Mouse (Mus musculus): ENCODE measurements around the gene Cited2. TPM values are rescaled to one million over a fixed set of nuclear protein-coding genes. Genes with fewer than 3 reads are reported as not detected.

Gene Cited2
- polyA plus RNA-seq, 1 experiment from 2014 or later = 36.7 TPM

- H3K4me3 ChIP-seq = no peak overlapping the region
- no peaks in the 10 kb centered on the region for H3K36me3 ChIP-seq
- no peaks in the 10 kb centered on the region for H3K27me3 ChIP-seq (replicated peaks)
- no peaks in the 10 kb centered on the region for H3K9me3 ChIP-seq (replicated peaks)
- no peak overlapping the region for H3K9ac ChIP-seq
- ATAC-seq = no peak
- WGBS (ENCODE audit: insufficient replicate concordance) = 47% methylated on average over 7 of the region's 7 CpGs
- no peak overlapping the region for H3K27ac ChIP-seq
- H3K4me2 ChIP-seq = no peak overlapping the region
- no peaks in the 10 kb centered on the region for H3K4me1 ChIP-seq
Measured at GRCm38 (mm10) chr10:17697376-17698265, 25.4 kb upstream of the Cited2 start.

- H3K27me3 ChIP-seq (replicated peaks) = no peaks in the 10 kb centered on the region
- H3K27ac ChIP-seq = no peak overlapping the region
- H3K9ac ChIP-seq = no peak overlapping the region
- H3K4me1 ChIP-seq = peaks cover 8% of the 10 kb centered on the region; the same call in 1 of the 2 replicates
- no peak for ATAC-seq
- no peak overlapping the region for H3K4me2 ChIP-seq
- H3K36me3 ChIP-seq = no peaks in the 10 kb centered on the region
- H3K9me3 ChIP-seq (replicated peaks) = no peaks in the 10 kb centered on the region
- WGBS (ENCODE audit: insufficient replicate concordance) = 36% methylated on average over 4 of the region's 4 CpGs
- no peak overlapping the region for H3K4me3 ChIP-seq
Measured at GRCm38 (mm10) chr10:17705466-17705973, 17.5 kb upstream of the Cited2 start.

- no peak for ATAC-seq
- no peak overlapping the region for H3K9ac ChIP-seq
- peaks cover 6% of the 10 kb centered on the region; the same call in 1 of the 2 replicates for H3K4me1 ChIP-seq
- 81% methylated on average over 3 of the region's 3 CpGs for WGBS (ENCODE audit: insufficient replicate concordance)
- H3K4me2 ChIP-seq = no peak overlapping the region
- H3K9me3 ChIP-seq (replicated peaks) = no peaks in the 10 kb centered on the region
- no peak overlapping the region for H3K4me3 ChIP-seq
- H3K36me3 ChIP-seq = no peaks in the 10 kb centered on the region
- no peak overlapping the region for H3K27ac ChIP-seq
- no peaks in the 10 kb centered on the region for H3K27me3 ChIP-seq (replicated peaks)
Measured at GRCm38 (mm10) chr10:17710753-17711152, 12.3 kb upstream of the Cited2 start.

- Histone ChIP-seq H3K9ac (peak overlapping the region; percentile 15; the same call in 1 of the 2 replicates), H3K27ac (peak overlapping the region; percentile 75)
- 28% methylated on average over 4 of the region's 4 CpGs for whole genome bisulfite sequencing (ENCODE audit: insufficient replicate concordance)
Measured at GRCm38 (mm10) chr10:17719009-17719570, 3.9 kb upstream of the Cited2 start.

GRCm38 (mm10) chr10:17719646-17720045 lies 3.4 kb upstream of the Cited2 start:
- H3K9ac ChIP-seq = no peak overlapping the region

More at GRCm38 (mm10) chr10:17719009-17719570, 3.9 kb upstream of the Cited2 start:
- peak overlapping the region; percentile 21 for H3K4me2 ChIP-seq
- peaks cover 41% of the 10 kb centered on the region for H3K4me1 ChIP-seq
- no peaks in the 10 kb centered on the region for H3K9me3 ChIP-seq (replicated peaks)
- H3K4me3 ChIP-seq = no peak overlapping the region
- 0 out of 2 replicates have a peak, but pooled peaks cover 2% of the 10 kb centered on the region for H3K36me3 ChIP-seq
- ATAC-seq = peak; percentile 50
- no peaks in the 10 kb centered on the region for H3K27me3 ChIP-seq (replicated peaks)

GRCm38 (mm10) chr10:17720891-17721601 lies 2.0 kb upstream of the Cited2 start:
- peak overlapping the region; percentile 98 for H3K27ac ChIP-seq
- no peaks in the 10 kb centered on the region for H3K27me3 ChIP-seq (replicated peaks)
- peak overlapping the region; percentile 97 for H3K4me2 ChIP-seq
- H3K36me3 ChIP-seq = peaks cover 17% of the 10 kb centered on the region; the same call in 1 of the 2 replicates
- 34% methylated on average over 8 of the region's 8 CpGs for WGBS (ENCODE audit: insufficient replicate concordance)
- H3K4me1 ChIP-seq = peaks cover 58% of the 10 kb centered on the region
- peak overlapping the region; percentile 91 for H3K4me3 ChIP-seq
- no peaks in the 10 kb centered on the region for H3K9me3 ChIP-seq (replicated peaks)
- peak overlapping the region; percentile 76 for H3K9ac ChIP-seq
- ATAC-seq = no peak

More at GRCm38 (mm10) chr10:17719646-17720045, 3.4 kb upstream of the Cited2 start:
- Histone ChIP-seq H3K9me3 (replicated peaks) (no peaks in the 10 kb centered on the region), H3K4me1 (peaks cover 47% of the 10 kb centered on the region), H3K27ac (0 out of 2 replicates have a peak overlapping the region, but pooled peaks have one; percentile 75), H3K4me3 (no peak overlapping the region), H3K27me3 (replicated peaks) (no peaks in the 10 kb centered on the region), H3K4me2 (0 out of 2 replicates have a peak overlapping the region, but pooled peaks have one; percentile 21), H3K36me3 (peaks cover 8% of the 10 kb centered on the region; the same call in 1 of the 2 replicates)
- no peak for ATAC-seq
- 82% methylated on average over 5 of the region's 5 CpGs for WGBS (ENCODE audit: insufficient replicate concordance)

- no peaks in the 10 kb centered on the region for H3K9me3 ChIP-seq (replicated peaks)
- peak overlapping the region; percentile 91 for H3K4me3 ChIP-seq
- H3K4me2 ChIP-seq = peak overlapping the region; percentile 97
- H3K27me3 ChIP-seq (replicated peaks) = no peaks in the 10 kb centered on the region
- peaks cover 64% of the 10 kb centered on the region for H3K4me1 ChIP-seq
- H3K36me3 ChIP-seq = peaks cover 17% of the 10 kb centered on the region; the same call in 1 of the 2 replicates
- H3K27ac ChIP-seq = peak overlapping the region; percentile 98
- under 1% methylated on average over 21 of the region's 21 CpGs for WGBS (ENCODE audit: insufficient replicate concordance)
- H3K9ac ChIP-seq = peak overlapping the region; percentile 76
- peak; percentile 13 for ATAC-seq
Measured at GRCm38 (mm10) chr10:17721602-17722121, 1.4 kb upstream of the Cited2 start.

GRCm38 (mm10) chr10:17722158-17722557 lies 860 bp upstream of the Cited2 start:
- peak; percentile 79 for ATAC-seq
- H3K9ac ChIP-seq = peak overlapping the region; percentile 76
- H3K9me3 ChIP-seq (replicated peaks) = no peaks in the 10 kb centered on the region
- peaks cover 17% of the 10 kb centered on the region; the same call in 1 of the 2 replicates for H3K36me3 ChIP-seq
- H3K4me1 ChIP-seq = peaks cover 69% of the 10 kb centered on the region
- H3K27me3 ChIP-seq (replicated peaks) = no peaks in the 10 kb centered on the region
- peak overlapping the region; percentile 97 for H3K4me2 ChIP-seq
- peak overlapping the region; percentile 98 for H3K27ac ChIP-seq
- WGBS (ENCODE audit: insufficient replicate concordance) = under 1% methylated on average over 24 of the region's 24 CpGs
- H3K4me3 ChIP-seq = peak overlapping the region; percentile 91

GRCm38 (mm10) chr10:17723421-17723841 lies 413 bp downstream of the Cited2 start:
- Histone ChIP-seq H3K9me3 (replicated peaks) (no peaks in the 10 kb centered on the region), H3K4me2 (peak overlapping the region; percentile 97), H3K27me3 (replicated peaks) (no peaks in the 10 kb centered on the region), H3K4me3 (peak overlapping the region; percentile 91), H3K36me3 (peaks cover 17% of the 10 kb centered on the region; the same call in 1 of the 2 replicates), H3K9ac (peak overlapping the region; percentile 95), H3K4me1 (peaks cover 71% of the 10 kb centered on the region), H3K27ac (peak overlapping the region; percentile 98)
- whole genome bisulfite sequencing (ENCODE audit: insufficient replicate concordance) = 0% methylated on average over 28 of the region's 30 CpGs
- ATAC-seq = peak; percentile 55

- peaks cover 66% of the 10 kb centered on the region for H3K4me1 ChIP-seq
- peak overlapping the region; percentile 97 for H3K4me2 ChIP-seq
- H3K4me3 ChIP-seq = peak overlapping the region; percentile 91
- ATAC-seq = peak; percentile 3; the same call in 1 of the 2 replicates
- WGBS (ENCODE audit: insufficient replicate concordance) = under 1% methylated on average over 65 of the region's 65 CpGs
- H3K27ac ChIP-seq = peak overlapping the region; percentile 98
- H3K27me3 ChIP-seq (replicated peaks) = no peaks in the 10 kb centered on the region
- H3K9me3 ChIP-seq (replicated peaks) = no peaks in the 10 kb centered on the region
- H3K9ac ChIP-seq = peak overlapping the region; percentile 95
- H3K36me3 ChIP-seq = peaks cover 17% of the 10 kb centered on the region; the same call in 1 of the 2 replicates
Measured at GRCm38 (mm10) chr10:17723871-17724741, 1.1 kb downstream of the Cited2 start.
